18 mouse cellular contexts compared by ENCODE assay signal in the genomic region with DNA sequence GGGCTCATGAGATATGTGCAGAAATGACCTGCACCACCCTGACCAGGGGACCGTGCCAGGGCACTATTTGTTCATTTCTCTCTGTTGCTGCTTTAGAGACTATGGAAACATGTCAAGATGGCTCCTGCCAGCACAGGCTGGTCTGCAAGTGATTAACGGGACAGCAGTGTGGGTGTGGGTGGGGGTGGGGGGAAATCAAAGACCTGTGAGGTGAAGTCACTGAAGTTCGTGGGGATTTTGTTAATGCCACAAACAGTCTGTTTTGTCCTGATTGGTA.
"Had no signal": no experiment of that assay in that cellular context is flagged by ENCODE, and none has a peak within 500 bp of the region (broad histone marks: within the 10 kb centered on the region; RNA-seq: fewer than 3 reads in every experiment).

No protein-coding gene starts in this region.

- H3K4me3 ChIP-seq: kidney, embryonic 15.5 days; liver, embryonic 12.5 days; liver, embryonic 15.5 days; lung, embryonic 15.5 days; midbrain, embryonic 12.5 days; midbrain, embryonic 15.5 days; neural tube, embryonic 12.5 days; neural tube, embryonic 15.5 days; stomach, embryonic 15.5 days had no signal

- ATAC-seq: liver, embryonic 12.5 days; midbrain, embryonic 15.5 days had no signal

- H3K4me2 ChIP-seq: kidney, embryonic 15.5 days; liver, embryonic 12.5 days; liver, embryonic 15.5 days; lung, embryonic 15.5 days; midbrain, embryonic 12.5 days; midbrain, embryonic 15.5 days; neural tube, embryonic 12.5 days; neural tube, embryonic 15.5 days; stomach, embryonic 15.5 days had no signal

- H3K4me1 ChIP-seq: liver, embryonic 12.5 days; liver, embryonic 15.5 days; lung, embryonic 15.5 days had no signal

- H3K9me3 ChIP-seq: kidney, embryonic 15.5 days; liver, embryonic 12.5 days; liver, embryonic 15.5 days; lung, embryonic 15.5 days; midbrain, embryonic 12.5 days; midbrain, embryonic 15.5 days; neural tube, embryonic 12.5 days; neural tube, embryonic 15.5 days; stomach, embryonic 15.5 days had no signal

- H3K27me3 ChIP-seq: kidney, embryonic 15.5 days; liver, embryonic 12.5 days; liver, embryonic 15.5 days; lung, embryonic 15.5 days; midbrain, embryonic 15.5 days; neural tube, embryonic 12.5 days; neural tube, embryonic 15.5 days; stomach, embryonic 15.5 days had no signal

- H3K36me3 ChIP-seq: kidney, embryonic 15.5 days; liver, embryonic 12.5 days; liver, embryonic 15.5 days; lung, embryonic 15.5 days; midbrain, embryonic 12.5 days; midbrain, embryonic 15.5 days; neural tube, embryonic 12.5 days; neural tube, embryonic 15.5 days; stomach, embryonic 15.5 days had no signal

- H3K27ac ChIP-seq: kidney, embryonic 15.5 days; liver, embryonic 12.5 days; liver, embryonic 15.5 days; lung, embryonic 15.5 days; macrophage; midbrain, embryonic 12.5 days; midbrain, embryonic 15.5 days; neural tube, embryonic 12.5 days; neural tube, embryonic 15.5 days; stomach, embryonic 15.5 days had no signal

- H3K9ac ChIP-seq: kidney, embryonic 15.5 days; liver, embryonic 12.5 days; liver, embryonic 15.5 days; lung, embryonic 15.5 days; midbrain, embryonic 12.5 days; midbrain, embryonic 15.5 days; neural tube, embryonic 12.5 days; neural tube, embryonic 15.5 days; stomach, embryonic 15.5 days had no signal

- DNase-seq: kidney, adult 11 months; kidney, adult 8-10 months; kidney, postnatal 10 days; kidney, postnatal 4 days; retina, postnatal 1 day; right cerebral cortex, postnatal 25 days; spleen, adult 18-20 months; thymus, postnatal 25 days had no signal
